Mouse (Mus musculus) CH12.LX (cell line): ENCODE results near the gene Slc27a1.

Experiments
- BHLHE40 ChIP-seq: IDR thresholded peaks from 2 replicates; pipeline ENCODE4 v1.6.1; 2011; ENCODE audit warnings: mild to moderate bottlenecking, low read depth, low read length, improper control_type of control experiment
- CHD2 ChIP-seq: IDR thresholded peaks from 2 replicates; pipeline ENCODE4 v1.6.1; 2011; ENCODE audit warnings: low read length, improper control_type of control experiment
- CTCF ChIP-seq, 2 experiments: IDR thresholded peaks in 1 of 2; conservative IDR thresholded peaks in 1 of 2; 2 replicates each; pipeline ENCODE4 v1.5.1; 2011 to 2012; ENCODE audit warnings: low read depth in 2 of 2, low read length in 2 of 2, improper control_type of control experiment in 1 of 2, inconsistent platforms in 1 of 2, mild to moderate bottlenecking in 1 of 2, moderate library complexity in 1 of 2
- EP300 ChIP-seq: IDR thresholded peaks from 2 replicates; pipeline ENCODE4 v1.6.1; 2011; ENCODE audit warnings: low read length, improper control_type of control experiment
- MAFK ChIP-seq: IDR thresholded peaks from 2 replicates; pipeline ENCODE4 v1.6.1; 2011; ENCODE audit warnings: low read length, improper control_type of control experiment; ENCODE audit not compliant: insufficient replicate concordance
- MEF2A ChIP-seq: IDR thresholded peaks from 2 replicates; pipeline ENCODE4 v1.6.1; 2014; ENCODE audit warnings: low read depth, mild to moderate bottlenecking, inconsistent platforms, low read length, improper control_type of control experiment, borderline replicate concordance
- NELFE ChIP-seq: IDR thresholded peaks from 2 replicates; pipeline ENCODE4 v1.6.1; 2011; ENCODE audit warnings: low read depth, low read length, improper control_type of control experiment
- POLR2A ChIP-seq: IDR thresholded peaks from 2 replicates; pipeline ENCODE4 v1.6.1; 2011; ENCODE audit warnings: low read depth, mild to moderate bottlenecking, improper control_type of control experiment, low read length
- SIN3A ChIP-seq: IDR thresholded peaks from 2 replicates; pipeline ENCODE4 v1.6.1; 2012; ENCODE audit warnings: low read length, improper control_type of control experiment, inconsistent platforms
- SMC3 ChIP-seq: IDR thresholded peaks from 2 replicates; pipeline ENCODE4 v1.6.1; 2011; ENCODE audit warnings: low read depth, low read length, improper control_type of control experiment
- USF1 ChIP-seq: IDR thresholded peaks from 2 replicates; pipeline ENCODE4 v1.6.1; 2014; ENCODE audit warnings: low read depth, mild to moderate bottlenecking, inconsistent platforms, low read length, improper control_type of control experiment
- ZMIZ1 ChIP-seq: IDR thresholded peaks from 2 replicates; pipeline ENCODE4 v1.6.1; 2012; ENCODE audit warnings: low read depth, mild to moderate bottlenecking, inconsistent platforms, low read length, improper control_type of control experiment

DNA sequence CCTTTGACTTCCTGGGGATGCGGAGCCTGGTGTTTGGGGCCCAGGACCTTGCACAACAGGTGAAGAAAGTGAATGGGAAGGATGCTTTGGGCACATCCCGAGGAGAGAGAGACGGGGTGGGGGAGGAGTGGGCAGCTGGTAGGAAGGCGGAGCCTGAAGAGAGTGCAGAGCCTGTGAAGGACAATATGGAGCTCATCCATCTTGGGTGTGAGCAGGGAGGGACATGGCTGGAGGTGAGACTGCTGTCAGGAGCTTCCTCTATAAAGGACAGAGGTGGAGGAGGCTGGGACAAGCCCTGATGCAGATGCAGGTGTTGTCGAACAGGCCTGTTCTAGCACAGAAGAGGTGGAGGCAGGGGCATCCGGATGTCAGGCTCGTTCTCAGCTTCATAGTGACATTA is 35.3 kb downstream of the Slc27a1 start:
- TF ChIP-seq POLR2A = no peak
- no peak for TF ChIP-seq CTCF (conservative IDR thresholded peaks at IDR 0.05 in 1 of 2, IDR thresholded peaks at IDR 0.05 in 1 of 2; ENCODE audit: low read depth in 2 of 2, low read length in 2 of 2)
- no peak for TF ChIP-seq CHD2
- no peak for TF ChIP-seq MAFK
- no peak for TF ChIP-seq SMC3
- TF ChIP-seq USF1 = no peak
- TF ChIP-seq EP300 = no peak
- no peak for TF ChIP-seq NELFE
- no peak for TF ChIP-seq SIN3A
- no peak for TF ChIP-seq MEF2A
- TF ChIP-seq BHLHE40 = no peak
- TF ChIP-seq ZMIZ1 = no peak
